Mouse (Mus musculus) C2C12 (cell line): ENCODE results near the gene Slc23a4. TPM values are rescaled to one million over a fixed set of nuclear protein-coding genes. Genes with fewer than 3 reads are reported as not detected.

ENCODE experiments used
- H3K27me3 ChIP-seq: one replicate; pipeline ENCODE4 v1.6.1; 2011; ENCODE audit not compliant: control insufficient read depth, insufficient read depth, insufficient read length
- H3K36me3 ChIP-seq: one replicate; pipeline ENCODE4 v1.6.1; 2011; ENCODE audit not compliant: control insufficient read depth, insufficient read depth
- H3K4me3 ChIP-seq: one replicate; pipeline ENCODE4 v1.5.1; 2011; ENCODE audit warnings: mild to moderate bottlenecking, control low read depth; ENCODE audit not compliant: poor library complexity, insufficient read depth, severe bottlenecking
- H3K79me2 ChIP-seq: one replicate; pipeline ENCODE4 v1.6.1; 2011; ENCODE audit not compliant: control insufficient read depth, insufficient read depth
- H3K79me3 ChIP-seq: one replicate; pipeline ENCODE4 v1.6.1; 2011; ENCODE audit warnings: low read depth, control low read depth
- H3ac ChIP-seq: one replicate; pipeline ENCODE3; 2011; ENCODE audit warnings: low read depth; ENCODE audit not compliant: control insufficient read depth, insufficient read length
- CEBPB ChIP-seq: IDR thresholded peaks from one replicate; pipeline ENCODE4 v1.6.1; 2011; ENCODE audit warnings: low read depth, mild to moderate bottlenecking, control low read depth, moderate library complexity
- CTCF ChIP-seq: IDR thresholded peaks from one replicate; pipeline ENCODE4 v1.5.1; 2011; ENCODE audit not compliant: control insufficient read depth, insufficient read depth, insufficient read length
- FOSL1 ChIP-seq: IDR thresholded peaks from one replicate; pipeline ENCODE4 v1.8.0; 2011; ENCODE audit warnings: mild to moderate bottlenecking, low read length; ENCODE audit not compliant: poor library complexity, insufficient read depth, severe bottlenecking
- MAX ChIP-seq: IDR thresholded peaks from one replicate; pipeline ENCODE4 v1.6.1; 2011; ENCODE audit warnings: mild to moderate bottlenecking, control low read depth
- MYOD1 ChIP-seq: IDR thresholded peaks from one replicate; pipeline ENCODE4 v1.6.1; 2011; ENCODE audit warnings: low read depth; ENCODE audit not compliant: control insufficient read depth, insufficient read length
- MYOG ChIP-seq: IDR thresholded peaks from one replicate; pipeline ENCODE4 v1.6.1; 2011; ENCODE audit not compliant: control insufficient read depth, insufficient read length; ENCODE audit errors: extremely low read depth
- USF1 ChIP-seq: IDR thresholded peaks from one replicate; pipeline ENCODE4 v1.6.1; 2011; ENCODE audit warnings: low read depth, mild to moderate bottlenecking, control low read depth, moderate library complexity
- polyA plus RNA-seq: library from polyadenylated mRNA; unstranded; fragments of >200 nt; fragmentation: generic; extraction: Trizol; gene quantifications from one replicate; pipeline ENCODE4 v1.2.1, GENCODE M21; 2012; ENCODE audit warnings: missing spikeins

The Slc23a4 gene
- polyA plus RNA-seq, 1 experiment = 0.05 TPM

- H3K79me3 ChIP-seq = no peaks in the 10 kb centered on the region
- H3K79me2 ChIP-seq = no peaks in the 10 kb centered on the region
- no peak for TF ChIP-seq FOSL1
- no peak for TF ChIP-seq USF1
- TF ChIP-seq MYOD1 = no peak
- no peak for TF ChIP-seq MAX
- TF ChIP-seq MYOG = no peak
- TF ChIP-seq CEBPB = no peak
- no peak for TF ChIP-seq CTCF
- H3K27me3 ChIP-seq = no peaks in the 10 kb centered on the region
- peaks cover 29% of the 10 kb centered on the region for H3K36me3 ChIP-seq
- H3ac ChIP-seq = no peak overlapping the region
- H3K4me3 ChIP-seq = no peak overlapping the region
Observed at GRCm38 (mm10) chr6:34895569-34895968, 92.6 kb downstream of the Slc23a4 start.

Other genes with a start within 250 kb of the Slc23a4 start
- gene Agbl3, start 208.0 kb downstream of the Slc23a4 start, polyA plus RNA-seq = 2.4 TPM
- 1.5 TPM for gene Tmem140, start 125.3 kb downstream of the Slc23a4 start, polyA plus RNA-seq
- 7.9 TPM for gene Cyren, start 110.3 kb downstream of the Slc23a4 start, polyA plus RNA-seq
- 12.8 TPM for gene Wdr91, start 77.5 kb downstream of the Slc23a4 start, polyA plus RNA-seq
- gene Stra8, start 68.2 kb downstream of the Slc23a4 start, polyA plus RNA-seq = not detected
- gene Cnot4, start 145.3 kb upstream of the Slc23a4 start, polyA plus RNA-seq = 7.0 TPM
- gene Nup205, start 189.0 kb upstream of the Slc23a4 start, polyA plus RNA-seq = 40.8 TPM